Mouse (Mus musculus): ENCODE data around the gene Lcp1.

Gene Lcp1

DNA sequence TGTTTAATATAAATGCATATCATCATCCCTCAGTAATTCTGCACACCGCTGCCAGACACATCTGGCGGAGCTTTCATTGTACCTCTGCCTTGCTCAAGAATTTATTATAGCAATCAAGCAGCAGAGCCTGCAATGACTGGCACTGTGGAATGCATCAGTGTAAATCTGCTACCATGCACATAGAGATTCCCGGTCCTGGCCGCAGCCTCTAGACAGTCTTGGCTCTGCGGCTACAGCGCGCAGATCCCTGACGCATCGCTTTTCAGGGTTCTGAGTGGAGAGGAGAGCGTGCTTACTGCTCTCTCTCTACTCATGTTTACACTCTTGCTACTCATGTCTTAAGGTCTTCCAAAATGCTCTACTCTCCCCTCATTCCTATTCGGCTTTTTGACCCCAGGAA lies 82.9 kb downstream of the Lcp1 start:
- DNase-seq, result no peak

DNA sequence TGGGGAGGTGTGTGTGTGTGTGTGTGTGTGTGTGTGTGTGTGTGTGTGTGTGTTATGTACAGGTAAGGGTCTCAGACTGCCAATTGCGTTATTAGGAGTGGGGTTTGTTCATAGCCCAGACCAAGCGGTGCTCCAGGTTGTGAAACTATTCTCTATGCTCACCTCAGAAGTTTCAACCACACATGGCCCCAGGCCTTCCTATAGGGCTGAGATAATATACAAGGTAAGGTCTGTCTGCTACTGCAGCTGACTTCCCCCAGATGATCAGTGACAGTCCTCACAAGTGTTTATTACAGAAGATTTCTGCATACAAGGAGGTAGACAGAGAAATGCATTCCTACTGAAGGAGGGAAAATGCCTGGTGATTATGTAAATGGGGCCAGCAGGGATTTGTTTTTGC lies 87.9 kb downstream of the Lcp1 start:
- DNase-seq, result no peak

DNA sequence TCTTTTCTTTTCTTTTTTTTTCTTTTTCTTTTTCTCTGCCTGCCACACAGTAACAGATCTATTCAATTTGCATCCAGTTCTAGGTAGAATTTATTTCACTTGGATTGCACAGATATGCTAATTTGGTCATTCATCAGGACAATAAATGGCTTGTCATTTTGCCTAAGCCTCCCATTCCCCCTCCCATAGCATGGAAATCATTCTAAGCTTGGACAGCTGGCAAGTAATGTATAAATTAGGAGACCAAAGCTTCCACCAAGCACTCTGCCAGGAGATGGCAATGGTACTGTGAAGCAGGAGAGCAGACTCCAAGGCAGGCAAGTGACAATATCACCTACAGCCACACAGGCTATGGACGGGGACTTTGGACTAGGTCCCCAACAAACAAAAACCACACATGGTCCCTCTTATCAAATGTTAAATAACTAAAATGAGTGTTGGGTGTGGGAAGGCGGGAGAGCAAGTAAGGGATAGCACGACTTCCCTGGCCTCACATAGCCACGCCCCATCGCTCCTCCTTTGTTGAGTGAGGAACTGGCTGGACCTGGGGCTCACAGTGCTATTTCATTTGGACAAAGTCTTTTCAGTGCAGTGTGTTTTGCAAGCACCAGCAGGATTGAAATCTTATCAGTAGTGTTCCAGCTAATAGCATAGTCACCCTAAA lies 88.5 kb downstream of the Lcp1 start:
- no peak for DNase-seq

DNA sequence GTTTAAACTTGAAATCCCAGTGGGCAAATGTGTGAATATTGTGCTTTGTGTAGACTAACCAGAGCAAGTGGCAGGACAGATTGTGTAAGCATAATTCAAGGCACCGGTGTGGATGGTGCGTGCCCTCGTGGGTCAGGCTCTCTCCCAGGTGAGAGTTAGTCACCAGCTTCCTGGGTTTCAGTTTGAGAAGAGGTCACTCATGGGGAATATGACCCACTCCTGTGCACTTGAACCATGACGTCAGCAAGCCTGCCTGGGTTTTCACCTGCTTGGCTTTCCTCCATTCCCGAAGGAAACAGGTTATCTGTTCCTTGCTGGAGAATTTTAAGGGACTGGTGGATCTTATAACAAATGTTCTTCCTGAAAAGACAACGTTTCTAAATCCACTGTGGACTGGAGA lies 91.5 kb downstream of the Lcp1 start:
- no peak for DNase-seq

DNA sequence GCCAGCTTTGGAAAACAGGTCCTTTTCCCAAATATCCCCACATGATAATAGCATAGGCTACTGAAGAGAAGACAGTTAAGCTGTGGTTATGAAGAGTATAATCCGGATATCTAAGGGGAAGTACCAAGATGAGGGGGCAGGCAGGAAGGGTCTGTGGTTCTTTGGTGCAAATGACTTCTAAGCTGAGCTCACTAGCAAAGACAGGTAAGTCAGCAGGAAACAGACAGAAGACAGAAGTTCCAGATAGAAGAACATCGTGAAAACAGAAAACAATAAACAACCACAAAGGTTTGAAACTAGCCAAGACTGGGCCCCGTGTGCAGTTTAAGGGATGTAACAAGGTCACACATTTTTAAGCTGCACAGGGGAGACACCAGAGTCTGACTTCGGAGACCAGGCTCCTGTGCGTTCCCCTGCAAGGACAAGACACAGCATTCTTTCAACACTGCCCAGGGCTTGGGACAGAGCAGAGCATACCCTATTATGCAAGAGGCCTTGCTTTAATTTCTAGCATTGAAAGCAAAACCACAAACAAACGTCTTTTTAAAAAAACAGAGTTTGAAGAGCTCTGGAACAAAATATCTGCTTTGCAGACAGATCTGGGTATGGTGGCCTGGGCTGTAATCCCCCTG lies 96.7 kb downstream of the Lcp1 start:
- no peak for DNase-seq

DNA sequence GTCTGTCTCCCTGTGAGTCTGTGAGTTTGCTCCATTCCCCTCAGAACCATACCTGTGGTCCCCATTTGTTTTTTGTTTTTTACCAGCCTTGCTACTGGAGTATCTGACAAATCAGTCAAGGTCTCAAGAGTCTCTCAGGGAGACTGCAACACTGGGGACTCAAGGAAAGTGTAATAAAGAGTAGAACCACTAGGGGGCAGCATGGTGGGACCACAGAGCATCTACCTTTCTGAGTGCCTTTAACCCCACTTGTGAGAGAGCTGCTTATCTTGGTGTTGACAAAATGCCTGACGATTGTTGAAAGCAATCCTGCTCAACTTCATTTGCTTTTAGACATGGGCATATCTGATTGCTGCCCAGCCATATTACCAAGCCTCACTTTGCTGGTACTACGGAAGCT lies 98.9 kb downstream of the Lcp1 start:
- DNase-seq, result peak; percentile 36

DNA sequence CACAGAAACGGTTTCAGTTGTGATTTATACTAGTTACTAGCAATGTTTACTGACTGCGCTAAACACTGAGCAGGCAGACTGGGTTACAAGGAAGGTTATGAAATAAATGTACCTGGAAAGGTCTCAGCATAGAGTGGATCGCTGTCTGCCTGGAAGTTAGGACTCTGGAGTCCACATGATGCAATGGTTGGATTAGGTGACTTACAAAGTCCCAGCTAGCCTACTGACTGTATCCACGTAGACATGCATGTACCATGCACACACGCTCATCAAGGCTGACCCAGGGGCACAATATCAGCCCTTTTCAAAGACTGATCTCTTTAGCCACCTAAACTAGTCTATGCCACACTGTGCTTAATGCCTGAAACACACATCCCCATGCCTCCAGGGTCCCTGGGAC lies 102.2 kb downstream of the Lcp1 start:
- no peak for DNase-seq

DNA sequence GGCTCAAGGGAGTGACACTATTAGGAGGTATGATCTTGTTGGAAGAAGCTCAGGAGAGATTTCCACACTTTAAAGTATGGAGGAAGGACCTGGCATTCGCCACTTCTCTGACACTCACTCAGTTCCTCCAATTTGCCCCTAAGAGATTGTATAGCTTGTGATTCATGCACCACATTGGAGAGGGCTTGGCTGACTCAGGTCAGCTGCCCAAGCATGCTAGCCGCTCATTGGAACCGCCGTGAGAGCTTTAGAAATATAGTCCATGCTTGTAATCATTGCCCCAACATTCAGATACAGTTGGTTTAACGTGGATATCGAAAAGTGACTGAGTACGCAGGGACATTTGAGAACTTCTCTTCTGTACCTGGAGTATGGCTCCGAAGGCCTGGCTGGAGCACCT lies 104.7 kb downstream of the Lcp1 start:
- DNase-seq, result no peak

DNA sequence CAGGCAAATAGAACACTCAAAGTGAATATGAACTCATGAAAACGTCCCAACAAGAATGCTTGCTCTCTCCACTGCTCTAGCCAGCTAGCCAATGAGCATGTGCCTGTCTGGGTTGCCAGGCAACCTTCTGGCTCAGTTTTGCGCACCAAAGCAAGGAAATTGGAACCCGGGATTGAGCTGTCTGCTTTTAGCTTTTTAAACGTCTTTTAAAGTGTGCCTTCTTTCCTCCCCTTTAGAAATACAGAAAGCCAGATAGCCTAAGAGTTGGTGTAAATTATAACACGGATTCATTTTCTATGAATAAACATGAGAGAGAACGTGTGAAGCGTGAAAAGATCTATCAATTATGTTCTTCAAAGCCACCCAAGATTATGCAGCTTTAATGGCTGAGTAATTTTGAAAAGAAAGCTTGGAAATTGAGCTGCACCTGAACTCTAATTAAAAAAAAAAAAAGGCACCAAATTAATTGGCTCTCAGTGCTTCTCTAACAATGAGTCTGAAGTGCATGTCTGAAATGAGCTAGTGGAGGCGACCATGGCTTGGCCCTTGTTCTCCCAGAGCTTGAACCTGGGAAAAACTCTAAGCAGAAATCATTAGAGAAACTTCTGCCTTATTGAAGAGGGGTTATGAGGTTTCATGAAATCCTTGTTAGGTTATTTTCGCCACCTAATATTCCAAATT lies 105.2 kb downstream of the Lcp1 start:
- peak; percentile 56 for DNase-seq

DNA sequence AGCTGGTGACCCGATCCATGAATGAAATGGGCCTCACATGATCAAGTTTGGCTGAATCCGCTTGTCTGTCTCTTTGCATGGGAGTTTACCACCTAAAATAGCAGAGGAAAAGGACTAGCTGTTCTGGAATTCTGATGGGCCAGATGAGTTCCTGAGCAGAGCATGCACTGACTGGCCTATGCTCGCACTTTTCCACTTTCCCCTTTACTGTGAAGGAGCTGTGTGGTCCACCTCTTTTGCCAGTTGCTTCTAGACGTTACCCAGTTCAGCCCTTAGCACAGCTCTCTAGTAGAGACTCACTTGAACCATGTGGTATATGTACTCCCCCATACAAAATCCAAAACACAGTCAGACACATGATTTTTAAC lies 105.7 kb downstream of the Lcp1 start:
- no peak for DNase-seq

DNA sequence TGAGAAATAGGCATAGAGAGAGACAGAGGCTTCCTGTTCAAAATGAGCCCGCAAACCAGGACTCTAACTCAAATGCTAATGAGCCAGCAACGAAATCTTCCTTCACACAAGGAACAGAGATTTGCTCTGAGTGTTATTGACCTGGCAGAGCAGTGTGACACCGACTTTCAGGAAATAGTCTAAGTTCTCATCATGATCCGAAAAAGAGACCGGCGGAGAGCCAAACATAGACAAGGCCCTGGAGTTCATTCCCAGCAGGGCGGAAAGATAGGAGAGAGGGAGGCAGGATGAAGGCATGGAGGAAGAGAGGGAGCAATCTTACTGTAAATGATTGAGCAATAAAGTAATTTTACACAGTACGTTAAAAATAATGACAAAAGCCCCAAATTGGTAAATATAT lies 106.2 kb downstream of the Lcp1 start:
- DNase-seq, result no peak

DNA sequence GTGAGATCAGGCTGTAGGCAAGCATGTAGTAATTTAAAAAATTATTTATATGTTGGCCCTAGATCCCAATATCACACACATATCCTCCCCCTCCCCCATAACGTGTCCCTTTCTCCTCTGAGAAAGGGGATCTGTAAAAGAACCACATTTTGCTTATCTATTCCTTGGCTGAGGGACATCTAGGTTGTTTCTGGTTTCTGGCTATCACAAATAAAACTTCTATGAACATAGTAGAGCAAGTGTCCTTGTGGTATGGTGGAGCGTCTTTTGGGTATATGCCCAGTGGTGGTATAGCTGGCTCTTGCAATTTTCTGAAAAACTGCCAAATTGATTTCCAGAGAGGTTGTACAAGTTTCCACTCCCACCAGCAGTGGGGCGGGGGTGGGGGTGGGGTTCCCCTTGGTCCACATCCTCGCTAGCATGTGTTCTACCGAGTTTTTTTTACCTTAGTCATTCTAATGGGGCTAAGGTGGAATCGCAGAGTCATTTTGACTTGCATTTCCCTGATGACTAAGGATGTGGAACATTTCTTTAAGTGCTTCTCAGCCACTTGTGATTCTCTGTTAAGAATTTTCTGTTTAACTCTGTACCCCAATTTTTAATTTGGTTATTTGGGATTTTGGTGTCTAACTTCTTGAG lies 107.3 kb downstream of the Lcp1 start:
- DNase-seq, result no peak

DNA sequence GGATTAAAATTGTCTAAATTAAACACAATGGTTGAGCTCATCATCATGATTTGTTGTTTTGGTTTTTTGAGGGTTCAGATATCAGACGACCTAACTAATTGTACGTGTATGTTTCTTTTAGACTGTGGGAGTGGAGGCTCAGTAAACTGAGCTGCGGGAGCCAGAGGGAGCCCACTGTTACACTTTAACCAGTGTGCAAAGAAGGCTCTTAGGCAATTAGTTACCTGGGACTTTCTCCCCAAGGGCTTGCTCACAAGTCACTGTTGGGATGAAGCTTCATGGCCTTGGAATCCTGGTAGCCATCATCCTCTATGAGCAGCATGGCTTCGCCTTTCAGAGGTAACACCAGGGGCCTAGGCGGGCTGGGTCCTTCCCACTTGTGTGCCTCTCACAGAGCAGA lies 111.2 kb downstream of the Lcp1 start, which contains the start of gene Cpb2:
Gene Cpb2 (plus strand): TSS at position 201 of the 400 bp plus-strand sequence.
- DNase-seq, result no peak

DNA sequence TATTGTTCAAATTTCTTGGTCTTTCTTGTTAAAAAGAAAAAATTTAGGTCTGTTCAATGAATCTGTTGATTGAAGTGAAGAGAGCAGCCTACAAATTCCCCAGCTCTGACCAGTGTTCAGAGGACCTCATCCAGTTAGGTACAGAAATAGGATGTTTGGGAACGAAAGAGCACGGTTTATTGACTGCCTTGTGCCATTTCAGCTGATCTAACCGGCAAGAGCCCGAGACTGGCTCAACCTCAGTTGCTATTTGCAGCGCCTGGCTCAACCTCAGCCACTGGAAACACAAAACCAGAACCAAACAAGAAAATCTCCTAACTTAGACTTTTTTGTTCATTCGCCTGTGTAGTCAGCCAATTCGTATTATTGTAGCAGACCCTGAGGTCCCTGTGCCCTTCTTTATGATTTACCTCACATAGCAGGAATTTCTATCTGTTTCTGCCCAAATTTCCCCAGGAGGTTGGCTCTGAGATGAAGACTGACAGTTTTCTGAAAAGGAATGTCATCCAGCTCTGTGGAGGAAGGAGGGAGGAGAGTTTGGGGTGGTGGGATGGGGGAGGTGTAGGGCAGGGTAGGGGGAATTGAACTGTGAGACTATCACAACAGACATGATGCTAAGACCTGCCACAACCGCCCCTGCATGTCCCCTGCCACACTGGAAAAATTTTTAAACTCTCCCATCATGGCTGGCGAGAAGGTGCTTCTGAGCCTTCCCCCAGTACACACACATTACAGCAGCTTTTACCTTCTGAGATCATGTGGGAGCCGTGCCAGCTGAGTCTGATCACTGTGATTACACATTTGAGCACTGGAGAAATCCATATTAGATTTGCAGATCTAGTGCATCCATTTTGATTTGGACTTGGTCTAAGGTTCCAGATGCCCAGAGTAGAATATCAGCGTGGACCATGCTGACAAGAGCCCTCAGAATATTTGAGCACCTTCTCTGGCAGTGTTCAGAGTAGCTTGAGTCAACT lies 115.4 kb downstream of the Lcp1 start:
- no peak for DNase-seq

DNA sequence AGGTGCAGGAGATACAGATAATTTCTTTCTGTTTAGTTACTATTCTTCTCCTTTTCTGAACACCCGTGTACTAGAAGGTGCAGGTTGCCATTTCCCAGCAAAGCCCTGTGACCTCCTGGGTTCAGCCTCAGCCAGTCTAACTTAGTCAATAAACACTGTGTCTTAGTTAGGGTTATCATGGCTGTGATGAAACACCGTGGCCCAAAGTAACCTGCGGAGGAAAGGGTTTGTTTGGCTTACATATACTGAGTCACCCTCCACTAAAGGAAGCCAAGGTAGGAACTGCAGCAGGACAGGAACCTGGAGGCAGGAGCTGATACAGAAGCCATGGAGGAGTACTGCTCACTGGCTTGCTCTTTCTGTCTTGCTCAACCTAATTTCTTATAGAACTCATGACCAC lies 119.5 kb downstream of the Lcp1 start:
- DNase-seq, result no peak

DNA sequence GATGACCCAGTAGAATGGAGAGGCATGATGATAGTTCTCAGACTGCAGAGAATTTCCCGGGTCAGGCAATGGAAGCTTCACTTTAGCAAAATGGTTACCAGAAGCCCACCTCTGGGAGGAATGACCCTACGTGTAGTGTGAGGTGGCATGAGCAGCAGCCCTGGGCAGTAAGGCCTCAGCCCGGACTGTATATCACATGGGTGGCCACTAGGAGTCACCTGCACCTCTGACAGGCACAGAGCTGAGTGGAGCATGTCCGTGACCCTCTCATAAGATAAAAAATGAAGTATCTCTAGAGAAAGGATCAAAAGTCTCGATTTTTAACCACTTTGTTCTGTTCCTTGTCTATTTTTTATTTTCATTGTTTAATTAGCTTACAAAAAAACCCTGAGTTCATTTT lies 125.6 kb downstream of the Lcp1 start:
- no peak for DNase-seq

DNA sequence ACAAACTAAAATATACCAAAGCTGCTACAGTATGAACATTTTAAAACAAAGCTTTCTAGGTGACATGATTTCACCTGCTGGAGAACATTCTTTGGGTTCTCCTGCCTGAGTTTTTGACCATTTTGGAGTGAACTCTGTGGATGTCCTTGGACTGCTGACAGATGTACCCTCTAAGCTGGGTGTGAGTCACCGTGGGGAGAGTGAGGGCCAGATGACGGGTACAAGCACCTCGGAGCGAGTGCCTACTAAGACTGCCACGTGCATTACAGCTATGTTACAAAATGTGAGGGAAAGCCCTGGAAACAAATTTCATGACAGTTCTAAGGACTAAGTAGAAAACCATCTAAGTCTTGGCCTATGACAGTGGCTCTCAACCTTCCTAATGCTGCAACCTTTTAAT lies 138.6 kb downstream of the Lcp1 start:
- no peak for DNase-seq

DNA sequence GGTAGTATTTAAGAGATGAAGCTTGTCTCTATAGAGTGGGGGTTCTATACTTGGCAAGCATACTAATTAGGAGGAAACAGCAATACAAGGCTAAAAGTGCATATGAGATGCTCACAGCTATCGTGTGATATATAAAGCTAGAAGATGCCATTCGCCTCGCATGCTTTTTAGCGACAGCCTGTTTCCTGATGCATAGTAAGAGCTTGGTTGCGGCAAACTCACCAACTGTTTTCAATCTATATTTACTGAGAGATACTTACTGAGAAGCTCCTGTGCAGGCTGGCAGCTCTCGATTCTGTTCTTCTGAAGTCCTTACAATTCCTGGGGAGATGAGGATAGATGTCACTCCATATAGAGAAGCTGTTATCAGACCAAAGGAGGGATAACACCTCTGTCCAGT lies 148.8 kb downstream of the Lcp1 start:
- DNase-seq, result no peak

DNA sequence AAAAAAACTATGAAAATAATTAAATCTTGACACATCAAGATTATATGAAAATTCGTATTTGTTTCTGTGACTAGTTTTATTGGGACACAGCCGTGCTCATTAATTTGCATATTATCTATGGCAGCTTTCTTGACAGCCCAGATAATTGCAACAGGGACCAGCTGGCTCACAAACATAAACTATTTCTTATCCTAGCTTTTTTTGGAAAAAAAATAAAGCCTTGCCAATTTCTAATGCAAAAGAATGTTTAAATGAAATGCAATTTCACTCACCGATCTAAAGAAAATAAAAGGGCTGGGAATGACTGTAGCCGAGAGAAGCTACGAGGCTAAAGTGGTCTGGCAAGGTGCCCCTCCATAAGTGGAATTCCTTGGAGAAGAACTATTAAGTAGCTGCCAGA lies 149.5 kb downstream of the Lcp1 start:
- no peak for DNase-seq

Data from right cerebral cortex, adult 18-20 months (tissue).